Mouse (Mus musculus): ENCODE measurements at regions not wholly inside any gene's neighbourhood (a gene's known extent, or its start where the extent isn't known, plus 50 kb on each side); places are given as distances from the start of the nearest gene placed in this dataset.

DNA sequence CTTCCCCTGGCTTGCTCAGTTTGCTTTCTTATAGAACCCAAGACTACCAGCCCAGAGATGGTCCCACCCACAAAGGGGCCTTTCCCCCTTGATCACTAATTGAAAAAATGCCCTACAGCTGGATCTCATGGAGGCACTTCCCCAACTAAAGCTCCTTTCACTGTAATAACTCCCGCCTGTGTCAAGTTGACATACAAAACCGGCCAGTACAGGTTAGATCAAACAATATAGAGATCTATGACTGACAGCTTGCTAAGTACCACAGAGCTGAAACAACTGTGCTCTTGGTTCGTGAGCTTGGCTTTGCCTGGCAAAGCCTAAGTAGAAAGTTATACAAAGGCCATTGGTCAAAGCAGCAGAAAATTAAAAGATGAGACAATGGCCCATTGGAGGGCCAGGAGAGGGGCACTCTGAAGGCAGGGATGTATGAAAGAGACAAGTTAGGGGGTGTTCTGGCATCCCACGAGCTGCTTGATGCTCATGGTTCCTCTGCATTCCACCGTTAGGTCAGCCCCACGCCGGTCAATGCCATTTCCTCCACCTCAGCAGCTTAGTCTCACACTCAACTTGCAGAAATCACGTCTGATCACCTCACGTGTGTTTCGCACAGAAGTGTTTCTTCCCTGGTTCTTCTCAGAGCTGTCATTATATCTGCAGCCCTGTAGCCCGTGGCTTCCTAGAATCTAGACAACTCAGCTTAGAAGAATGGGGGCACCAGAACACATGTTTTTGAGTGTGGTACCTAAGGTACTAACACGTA lies 87.5 kb upstream of the Zfp648 start:
- H3K4me1 ChIP-seq (replicated peaks; ENCODE audit: control insufficient read depth, insufficient read depth, low read length): peaks cover 8% of the 10 kb centered on the region
- H3K4me2 ChIP-seq: no peak overlapping the region
- no peak overlapping the region for H3K4me3 ChIP-seq (ENCODE audit: low read depth, low read length)
- H3K27ac ChIP-seq (ENCODE audit: low read depth, low read length): no peak overlapping the region
- no peak overlapping the region for H3K9ac ChIP-seq (ENCODE audit: low read depth, low read length)
- H3K36me3 ChIP-seq (ENCODE audit: control insufficient read depth, insufficient read depth, low read length): no peaks in the 10 kb centered on the region
- no peak for DNase-seq (ENCODE audit: low spot score)
- no peaks in the 10 kb centered on the region for H3K27me3 ChIP-seq (replicated peaks; ENCODE audit: control insufficient read depth, insufficient read depth, low read length)
- no peaks in the 10 kb centered on the region for H3K9me3 ChIP-seq (ENCODE audit: control insufficient read depth, low read length)
- ATAC-seq (replicated peaks; ENCODE audit: low FRiP score): no peak
- 73% methylated on average over 12 of the region's 12 CpGs for WGBS

DNA sequence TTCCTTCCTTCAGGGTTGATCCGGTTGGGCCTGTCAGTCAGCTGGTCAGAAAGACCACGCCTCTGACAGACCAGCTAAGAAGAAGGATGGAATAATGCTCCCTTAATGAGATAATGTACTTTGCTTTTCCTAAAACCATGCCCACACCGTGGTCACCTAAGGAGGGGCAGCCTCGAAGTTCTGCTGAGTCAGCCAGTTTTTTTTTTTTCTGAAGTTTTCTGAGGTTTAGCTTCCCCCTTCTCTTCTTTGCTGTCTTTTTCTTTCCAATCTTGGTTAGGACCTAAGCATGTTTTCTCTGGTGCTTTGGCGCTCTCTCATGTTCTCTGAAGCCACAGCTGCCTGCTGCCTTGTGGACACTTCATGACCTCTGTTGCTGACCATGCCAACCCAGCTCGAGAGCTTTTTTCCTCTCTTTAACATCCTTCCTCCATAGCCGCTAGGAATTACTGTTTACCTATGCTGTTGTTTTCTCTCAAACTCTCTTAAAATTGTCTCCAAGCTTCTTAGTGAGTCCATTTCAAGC lies 84.7 kb upstream of the Zfp648 start:
- DNase-seq (ENCODE audit: low spot score): no peak
- no peak overlapping the region for H3K9ac ChIP-seq (ENCODE audit: low read depth, low read length)
- H3K36me3 ChIP-seq (ENCODE audit: control insufficient read depth, insufficient read depth, low read length): no peaks in the 10 kb centered on the region
- peaks cover 9% of the 10 kb centered on the region for H3K4me1 ChIP-seq (replicated peaks; ENCODE audit: control insufficient read depth, insufficient read depth, low read length)
- no peaks in the 10 kb centered on the region for H3K9me3 ChIP-seq (ENCODE audit: control insufficient read depth, low read length)
- H3K4me3 ChIP-seq (ENCODE audit: low read depth, low read length): no peak overlapping the region
- H3K27ac ChIP-seq (ENCODE audit: low read depth, low read length): no peak overlapping the region
- H3K27me3 ChIP-seq (replicated peaks; ENCODE audit: control insufficient read depth, insufficient read depth, low read length): no peaks in the 10 kb centered on the region
- ATAC-seq (replicated peaks; ENCODE audit: low FRiP score): no peak
- WGBS: 60% methylated on average over 7 of the region's 7 CpGs
- no peak overlapping the region for H3K4me2 ChIP-seq

DNA sequence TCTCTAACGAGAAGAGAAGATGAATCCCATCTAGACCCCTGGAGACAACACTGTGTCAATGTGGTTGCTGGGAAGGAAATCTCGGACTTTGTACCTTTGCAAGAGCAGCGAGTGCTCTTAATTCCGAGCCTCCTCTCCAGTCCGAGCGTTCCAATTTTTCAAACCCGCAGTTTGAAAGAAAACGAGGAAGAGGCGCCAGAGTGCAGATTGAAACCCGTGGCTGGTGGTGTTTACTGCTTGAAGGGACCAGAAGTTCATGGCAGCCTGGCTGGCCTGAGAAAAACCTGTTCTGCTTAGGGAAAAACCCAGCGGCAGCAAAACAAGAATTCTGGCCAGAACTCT lies 83.7 kb upstream of the Zfp648 start:
- ATAC-seq (replicated peaks; ENCODE audit: low FRiP score) (no peak), DNase-seq (ENCODE audit: low spot score) (peak; percentile 37)
- Histone ChIP-seq H3K9me3 (ENCODE audit: control insufficient read depth, low read length) (no peaks in the 10 kb centered on the region), H3K27ac (ENCODE audit: low read depth, low read length) (no peak overlapping the region), H3K36me3 (ENCODE audit: control insufficient read depth, insufficient read depth, low read length) (no peaks in the 10 kb centered on the region), H3K27me3 (replicated peaks; ENCODE audit: control insufficient read depth, insufficient read depth, low read length) (no peaks in the 10 kb centered on the region), H3K4me2 (peak overlapping the region; percentile 57), H3K4me1 (replicated peaks; ENCODE audit: control insufficient read depth, insufficient read depth, low read length) (peaks cover 9% of the 10 kb centered on the region), H3K4me3 (ENCODE audit: low read depth, low read length) (no peak overlapping the region; the same call in 1 of the 2 replicates), H3K9ac (ENCODE audit: low read depth, low read length) (no peak overlapping the region)
- WGBS: 44% methylated on average over 11 of the region's 11 CpGs

DNA sequence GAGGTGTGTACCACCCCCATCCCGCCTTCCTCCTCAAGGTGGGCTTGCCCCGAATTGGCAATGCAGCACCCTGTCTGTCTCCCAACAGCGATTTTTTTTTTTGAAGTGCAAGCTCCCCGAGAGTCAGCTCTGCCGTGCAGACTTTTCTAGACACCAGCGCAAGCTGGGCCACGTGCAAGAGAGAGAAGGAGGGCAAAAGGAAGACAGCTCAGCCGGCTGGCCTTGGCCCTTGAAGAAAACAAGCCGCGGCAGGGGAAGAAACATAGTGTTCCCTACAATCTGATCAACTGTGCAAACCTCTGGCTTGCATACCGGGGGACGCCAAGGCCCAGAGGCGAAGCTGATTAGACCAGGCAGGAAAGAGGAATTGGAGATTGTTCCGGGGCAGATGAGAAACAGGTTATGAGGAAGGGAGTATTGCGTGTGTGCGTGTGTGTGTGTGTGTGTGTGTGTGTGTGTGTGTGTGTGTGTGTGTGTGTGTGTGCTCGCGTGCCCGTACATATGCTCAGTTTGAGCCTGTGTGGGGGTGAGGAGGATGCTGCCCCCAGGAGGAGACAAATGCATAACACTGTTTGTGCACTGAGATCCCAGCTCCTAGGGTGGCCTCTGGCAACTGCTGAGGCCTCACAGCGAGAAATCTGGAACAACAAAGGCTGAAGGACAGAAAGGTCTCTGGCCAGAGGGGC lies 83.2 kb upstream of the Zfp648 start:
- WGBS: 26% methylated on average over 20 of the region's 20 CpGs
- Histone ChIP-seq H3K9me3 (ENCODE audit: control insufficient read depth, low read length) (no peaks in the 10 kb centered on the region), H3K4me2 (peak overlapping the region; percentile 57), H3K36me3 (ENCODE audit: control insufficient read depth, insufficient read depth, low read length) (no peaks in the 10 kb centered on the region), H3K9ac (ENCODE audit: low read depth, low read length) (peak overlapping the region; percentile 37; the same call in 1 of the 2 replicates), H3K27me3 (replicated peaks; ENCODE audit: control insufficient read depth, insufficient read depth, low read length) (no peaks in the 10 kb centered on the region), H3K4me1 (replicated peaks; ENCODE audit: control insufficient read depth, insufficient read depth, low read length) (peaks cover 9% of the 10 kb centered on the region), H3K27ac (ENCODE audit: low read depth, low read length) (no peak overlapping the region), H3K4me3 (ENCODE audit: low read depth, low read length) (no peak overlapping the region; the same call in 1 of the 2 replicates)
- ATAC-seq (replicated peaks; ENCODE audit: low FRiP score) (peak; percentile 78), DNase-seq (ENCODE audit: low spot score) (peak; percentile 41)

DNA sequence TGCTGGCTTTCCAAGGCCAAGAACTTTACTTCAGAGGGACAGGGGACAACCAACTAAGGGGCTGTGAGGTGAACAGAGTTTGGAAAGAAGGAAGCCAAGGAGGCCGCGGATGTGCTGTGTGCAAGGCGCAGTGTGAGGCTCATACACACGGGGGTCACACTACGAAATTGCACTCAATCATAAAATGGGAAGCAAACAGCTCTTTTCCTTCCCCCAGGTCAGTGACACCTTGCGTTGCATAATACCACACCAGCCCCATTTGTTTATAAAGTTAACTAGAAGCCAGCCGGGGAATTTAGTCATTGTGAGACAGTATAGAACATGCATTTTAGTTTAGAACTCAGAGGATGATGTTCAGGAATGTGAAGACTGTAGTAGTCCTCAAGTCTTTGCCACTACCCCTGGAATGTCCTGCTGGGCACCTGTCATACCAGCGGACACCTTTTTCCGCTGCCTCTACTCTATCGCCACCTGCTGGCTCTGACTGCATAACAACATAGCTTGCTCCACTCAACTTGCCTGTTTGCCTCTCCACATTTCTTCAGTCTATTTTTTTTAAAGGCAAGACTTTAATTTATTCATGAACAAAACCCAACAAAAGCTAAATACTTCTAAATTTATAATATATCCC lies 82.5 kb upstream of the Zfp648 start:
- DNase-seq (ENCODE audit: low spot score) (peak; percentile 55), ATAC-seq (replicated peaks; ENCODE audit: low FRiP score) (peak; percentile 56)
- Histone ChIP-seq H3K9me3 (ENCODE audit: control insufficient read depth, low read length) (no peaks in the 10 kb centered on the region), H3K27ac (ENCODE audit: low read depth, low read length) (no peak overlapping the region), H3K27me3 (replicated peaks; ENCODE audit: control insufficient read depth, insufficient read depth, low read length) (no peaks in the 10 kb centered on the region), H3K4me2 (peak overlapping the region; percentile 57), H3K4me3 (ENCODE audit: low read depth, low read length) (no peak overlapping the region), H3K36me3 (ENCODE audit: control insufficient read depth, insufficient read depth, low read length) (no peaks in the 10 kb centered on the region), H3K9ac (ENCODE audit: low read depth, low read length) (no peak overlapping the region), H3K4me1 (replicated peaks; ENCODE audit: control insufficient read depth, insufficient read depth, low read length) (peaks cover 9% of the 10 kb centered on the region)
- 40% methylated on average over 10 of the region's 10 CpGs for WGBS

DNA sequence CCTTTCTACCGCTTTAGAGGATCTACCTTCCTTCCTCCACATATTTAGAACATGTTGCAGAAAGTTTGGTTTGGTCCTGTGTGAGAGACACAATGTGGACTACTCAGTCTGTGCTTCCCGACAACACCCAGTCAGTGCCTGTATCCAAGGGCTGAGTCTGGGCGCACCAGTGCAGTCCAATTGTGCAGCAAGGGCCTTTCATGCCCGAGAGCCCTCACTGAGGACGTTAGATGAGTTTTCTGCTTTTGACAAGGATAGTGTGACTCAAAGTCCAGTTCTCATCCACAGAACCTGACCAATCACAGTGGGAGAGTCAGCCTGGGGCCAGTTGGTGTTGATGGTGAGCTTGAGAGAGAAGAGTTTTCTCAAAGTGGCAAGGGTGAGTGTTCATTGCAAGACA lies 81.4 kb upstream of the Zfp648 start:
- no peak for DNase-seq (ENCODE audit: low spot score)
- Histone ChIP-seq H3K36me3 (ENCODE audit: control insufficient read depth, insufficient read depth, low read length) (no peaks in the 10 kb centered on the region), H3K4me2 (no peak overlapping the region), H3K9me3 (ENCODE audit: control insufficient read depth, low read length) (no peaks in the 10 kb centered on the region), H3K9ac (ENCODE audit: low read depth, low read length) (no peak overlapping the region), H3K4me1 (replicated peaks; ENCODE audit: control insufficient read depth, insufficient read depth, low read length) (peaks cover 9% of the 10 kb centered on the region), H3K27ac (ENCODE audit: low read depth, low read length) (no peak overlapping the region), H3K4me3 (ENCODE audit: low read depth, low read length) (no peak overlapping the region), H3K27me3 (replicated peaks; ENCODE audit: control insufficient read depth, insufficient read depth, low read length) (no peaks in the 10 kb centered on the region)
- ATAC-seq (replicated peaks; ENCODE audit: low FRiP score): no peak
- WGBS: 79% methylated on average over 5 of the region's 5 CpGs

DNA sequence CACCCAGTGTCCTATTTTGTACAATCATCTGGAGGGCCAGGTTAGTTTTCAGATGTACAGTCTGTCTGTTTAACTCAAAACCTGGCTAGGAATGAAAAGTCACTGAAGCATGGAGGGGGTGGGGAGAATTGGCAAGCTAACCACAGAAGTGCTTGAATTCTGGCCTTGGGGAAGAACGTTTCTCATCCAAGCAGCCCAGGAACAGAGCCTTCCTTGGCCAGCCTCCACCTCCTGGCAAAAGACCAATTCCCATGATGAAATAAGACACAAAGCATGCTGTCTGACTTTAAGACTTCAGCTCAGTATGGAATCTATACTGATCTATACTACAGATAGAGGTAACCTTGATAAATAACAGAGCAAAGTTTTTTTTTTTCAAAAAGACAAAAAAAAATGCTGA lies 80.3 kb upstream of the Zfp648 start:
- no peak for DNase-seq (ENCODE audit: low spot score)
- WGBS: 53% methylated on average over 1 of the region's 1 CpGs

DNA sequence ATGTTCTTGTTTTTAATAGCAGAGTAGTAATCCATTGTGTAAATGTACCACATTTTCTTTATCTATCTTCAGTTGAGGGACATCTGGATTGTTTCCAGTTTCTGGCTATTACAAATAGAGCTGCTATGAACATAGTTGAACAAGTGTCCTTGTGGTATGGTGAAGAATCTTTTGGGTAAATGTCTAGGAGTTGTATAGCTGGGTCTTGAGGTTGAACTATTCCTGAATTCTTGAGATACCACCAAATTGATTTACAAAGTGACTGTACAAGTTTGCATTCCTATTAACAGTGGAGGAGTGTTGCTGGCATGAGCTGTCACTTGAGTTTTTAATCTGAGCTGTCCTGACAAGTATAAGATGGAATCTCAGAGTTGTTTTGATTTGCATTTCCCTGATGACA lies 76.0 kb upstream of the Zfp648 start:
- Histone ChIP-seq H3K4me2 (no peak overlapping the region), H3K9me3 (ENCODE audit: control insufficient read depth, low read length) (no peaks in the 10 kb centered on the region), H3K36me3 (ENCODE audit: control insufficient read depth, insufficient read depth, low read length) (no peaks in the 10 kb centered on the region), H3K4me3 (ENCODE audit: low read depth, low read length) (no peak overlapping the region), H3K27me3 (replicated peaks; ENCODE audit: control insufficient read depth, insufficient read depth, low read length) (no peaks in the 10 kb centered on the region), H3K4me1 (replicated peaks; ENCODE audit: control insufficient read depth, insufficient read depth, low read length) (no peaks in the 10 kb centered on the region), H3K27ac (ENCODE audit: low read depth, low read length) (no peak overlapping the region), H3K9ac (ENCODE audit: low read depth, low read length) (no peak overlapping the region)
- DNase-seq (ENCODE audit: low spot score) (no peak), ATAC-seq (replicated peaks; ENCODE audit: low FRiP score) (no peak)

More for the DNA sequence above, 80.3 kb upstream of the Zfp648 start:
- Histone ChIP-seq H3K36me3 (ENCODE audit: control insufficient read depth, insufficient read depth, low read length) (no peaks in the 10 kb centered on the region), H3K27ac (ENCODE audit: low read depth, low read length) (no peak overlapping the region), H3K9me3 (ENCODE audit: control insufficient read depth, low read length) (no peaks in the 10 kb centered on the region), H3K4me1 (replicated peaks; ENCODE audit: control insufficient read depth, insufficient read depth, low read length) (peaks cover 9% of the 10 kb centered on the region), H3K9ac (ENCODE audit: low read depth, low read length) (no peak overlapping the region), H3K27me3 (replicated peaks; ENCODE audit: control insufficient read depth, insufficient read depth, low read length) (no peaks in the 10 kb centered on the region), H3K4me3 (ENCODE audit: low read depth, low read length) (no peak overlapping the region), H3K4me2 (no peak overlapping the region)
- no peak for ATAC-seq (replicated peaks; ENCODE audit: low FRiP score)
